Mouse (Mus musculus): ENCODE measurements around the gene Dpp9.

Gene Dpp9

GRCm38 (mm10) chr17:56185281-56186141 is 33.2 kb downstream of the Dpp9 start:
- no peak for ATAC-seq (ENCODE audit: insufficient number of reproducible peaks, low FRiP score, low TSS enrichment)

DNA sequence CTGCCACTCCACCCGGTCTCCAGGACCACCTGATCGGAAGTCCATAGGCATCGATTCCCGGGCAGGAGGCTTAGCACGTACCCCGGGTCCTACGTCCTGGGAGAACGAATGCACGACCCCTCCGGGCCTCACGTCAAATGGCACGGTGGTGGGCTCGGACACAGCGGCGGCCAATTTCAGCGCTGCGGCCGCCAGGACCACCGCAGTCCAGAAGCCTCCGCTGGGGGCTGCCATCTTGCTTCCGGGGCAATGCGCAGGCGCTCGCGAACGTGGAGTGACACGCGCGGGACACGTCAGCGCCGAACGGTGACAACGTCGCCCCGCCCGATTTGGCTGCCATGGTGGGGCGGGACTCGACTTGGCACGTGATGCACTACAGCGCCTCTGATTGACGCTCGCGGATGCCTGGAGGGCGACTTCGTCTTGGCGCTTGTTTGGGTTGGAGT is 35.0 kb downstream of the Dpp9 start, which contains the start of gene Mydgf:
Gene Mydgf, minus strand, starts transcription at position 263 of the 446 bp plus-strand sequence.
- peak; percentile 88 for ATAC-seq (ENCODE audit: insufficient number of reproducible peaks, low FRiP score, low TSS enrichment)

DNA sequence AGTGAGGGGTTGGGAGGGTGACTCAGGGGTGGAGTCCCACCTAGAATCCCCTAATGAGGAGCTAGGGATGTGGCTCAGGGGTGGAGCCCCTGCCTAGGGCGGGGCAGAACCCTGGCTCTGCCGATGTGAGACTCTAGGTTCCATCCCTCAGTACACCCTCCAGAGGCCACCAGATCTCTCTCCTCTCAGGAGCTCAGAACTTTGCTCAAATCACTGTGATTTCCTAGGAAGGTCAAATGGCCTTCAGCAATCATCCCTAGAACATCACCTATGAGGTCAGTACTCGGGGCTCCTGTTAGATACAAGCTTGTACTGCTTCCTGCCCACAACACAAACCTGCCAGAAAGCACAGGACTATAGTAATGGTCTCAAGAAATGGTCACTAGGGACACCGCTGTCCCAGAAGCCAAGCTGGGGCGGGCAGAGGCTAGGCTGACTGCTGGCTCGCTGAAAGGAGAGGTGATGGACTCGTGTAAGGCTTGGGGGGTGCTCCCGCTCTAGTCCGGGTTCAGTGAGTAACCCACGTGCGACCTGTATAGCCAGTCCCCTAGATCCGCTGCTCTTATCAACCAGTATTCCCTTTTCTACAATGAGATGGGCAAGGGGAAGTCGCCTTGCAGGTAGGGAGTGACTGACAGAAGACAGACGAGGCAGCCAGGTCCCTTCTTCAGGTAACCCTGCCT is 35.6 kb downstream of the Dpp9 start:
- ATAC-seq (ENCODE audit: insufficient number of reproducible peaks, low FRiP score, low TSS enrichment): no peak

- no peak for ATAC-seq (ENCODE audit: insufficient number of reproducible peaks, low FRiP score, low TSS enrichment)
Measured at GRCm38 (mm10) chr17:56175416-56175815, 43.3 kb downstream of the Dpp9 start.

DNA sequence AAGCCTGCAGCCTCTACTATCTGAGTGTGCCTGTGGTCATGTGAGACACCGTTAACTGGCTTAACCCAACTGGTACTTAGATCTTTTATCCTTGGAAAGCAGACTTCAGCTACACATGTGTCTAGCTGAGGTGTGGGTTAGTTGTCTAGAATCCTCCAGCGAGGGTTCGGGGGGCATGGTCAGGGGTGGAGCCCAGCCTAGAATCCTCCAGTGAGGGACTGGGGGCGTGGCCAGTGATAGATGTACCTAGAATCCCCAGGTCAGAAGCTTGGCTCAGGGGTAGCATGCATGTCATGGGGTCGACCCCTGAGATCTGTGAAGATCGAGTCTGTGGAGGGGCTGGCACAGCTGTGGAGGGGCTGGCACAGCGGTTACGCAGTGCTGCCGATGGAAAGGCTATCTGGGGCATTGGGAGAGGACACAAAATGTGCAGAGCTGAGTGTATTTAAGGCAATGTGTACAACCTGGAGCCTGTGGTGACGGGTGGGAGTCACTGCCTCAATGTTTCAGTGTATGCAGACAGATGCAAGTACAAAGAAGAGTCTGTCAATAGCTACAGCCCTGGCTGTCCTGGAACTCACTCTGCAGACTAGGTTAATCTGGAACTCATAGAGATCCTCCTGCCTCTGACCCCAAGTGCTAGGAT is 45.2 kb downstream of the Dpp9 start:
- no peak for ATAC-seq (ENCODE audit: insufficient number of reproducible peaks, low FRiP score, low TSS enrichment)

GRCm38 (mm10) chr17:56171881-56172280 is 46.8 kb downstream of the Dpp9 start:
- ATAC-seq (ENCODE audit: insufficient number of reproducible peaks, low FRiP score, low TSS enrichment): no peak

- ATAC-seq (ENCODE audit: insufficient number of reproducible peaks, low FRiP score, low TSS enrichment): no peak
Measured at GRCm38 (mm10) chr17:56171456-56171855, 47.2 kb downstream of the Dpp9 start.

DNA sequence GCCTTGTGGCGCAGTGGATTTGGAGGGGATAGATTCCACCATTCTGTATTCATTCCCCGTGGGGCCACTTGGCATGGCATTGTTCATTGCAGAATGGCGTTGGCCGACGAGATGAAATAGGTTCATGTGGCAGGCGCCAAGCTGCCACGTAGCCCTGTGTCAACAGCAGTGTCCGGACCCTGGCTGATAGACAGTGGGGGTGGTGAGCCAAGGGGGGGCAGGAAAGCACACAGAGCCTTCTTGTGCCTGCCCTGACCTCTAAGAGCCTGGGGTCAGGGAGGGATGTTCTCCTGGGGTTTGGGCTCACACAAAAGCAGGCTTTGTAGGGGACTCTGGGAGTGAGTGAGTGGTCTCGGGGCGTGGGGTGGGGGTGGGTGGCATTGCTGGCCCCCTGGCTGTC is 48.1 kb downstream of the Dpp9 start:
- no peak for ATAC-seq (ENCODE audit: insufficient number of reproducible peaks, low FRiP score, low TSS enrichment)

DNA sequence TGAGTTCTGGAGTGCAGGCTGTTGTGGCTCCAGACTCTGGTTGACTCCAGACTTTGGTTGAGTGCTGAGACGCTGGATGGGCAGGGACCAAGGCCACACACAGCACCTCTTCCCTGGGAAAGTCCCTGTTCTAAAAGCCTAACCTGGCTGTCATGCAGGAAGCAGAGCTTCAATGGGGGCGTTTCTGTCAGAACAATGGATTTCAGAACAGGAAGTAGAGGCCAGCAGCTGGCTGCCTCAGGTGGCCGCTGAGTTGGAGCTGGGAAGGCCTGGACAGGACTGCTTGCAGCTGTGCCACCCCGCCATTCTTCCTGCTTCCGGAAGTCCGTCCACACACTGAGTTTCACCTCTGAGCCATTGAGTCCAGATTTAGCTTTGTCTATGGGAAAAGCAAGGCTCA is 48.9 kb downstream of the Dpp9 start:
- no peak for ATAC-seq (ENCODE audit: insufficient number of reproducible peaks, low FRiP score, low TSS enrichment)

- no peak for ATAC-seq (ENCODE audit: insufficient number of reproducible peaks, low FRiP score, low TSS enrichment)
Measured at GRCm38 (mm10) chr17:56165671-56166070, 53.0 kb downstream of the Dpp9 start.

- ATAC-seq (ENCODE audit: insufficient number of reproducible peaks, low FRiP score, low TSS enrichment): no peak
Measured at GRCm38 (mm10) chr17:56164510-56164909, 54.2 kb downstream of the Dpp9 start.

GRCm38 (mm10) chr17:56163523-56164102 is 55.1 kb downstream of the Dpp9 start:
- no peak for ATAC-seq (ENCODE audit: insufficient number of reproducible peaks, low FRiP score, low TSS enrichment)

DNA sequence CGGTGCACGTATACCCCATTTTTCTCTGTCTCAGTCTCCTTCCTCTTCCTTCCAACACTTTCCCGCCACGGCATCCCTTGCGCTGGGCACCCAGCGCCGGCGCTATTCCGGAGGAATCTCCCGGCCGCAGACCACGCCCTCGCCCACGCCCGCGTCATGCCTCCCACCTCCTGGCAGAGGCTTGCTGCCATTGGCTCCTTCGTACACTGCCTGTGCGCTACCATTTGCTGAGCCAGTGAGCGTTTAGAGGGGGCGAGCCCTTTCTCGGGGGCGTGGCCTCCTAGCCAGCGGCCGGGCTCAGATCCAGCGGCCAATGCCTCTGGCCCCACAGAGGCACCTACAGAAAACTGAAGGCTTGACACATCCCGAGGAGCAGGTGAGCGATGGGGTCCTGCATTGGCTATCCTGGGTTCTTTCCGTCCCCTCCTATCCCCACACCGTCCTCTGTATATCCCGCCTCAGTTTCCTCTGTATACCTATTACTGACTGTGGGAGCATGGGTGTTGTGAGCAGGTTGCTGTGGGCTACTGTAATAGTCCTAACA is 56.4 kb downstream of the Dpp9 start, which contains the start of gene Tnfaip8l1:
Gene Tnfaip8l1, plus strand, starts transcription at position 247 of the 544 bp plus-strand sequence.
- ATAC-seq (ENCODE audit: insufficient number of reproducible peaks, low FRiP score, low TSS enrichment): peak; percentile 95

- 0 out of 2 replicates have a peak, but pooled peaks have one; percentile 31 for ATAC-seq (ENCODE audit: insufficient number of reproducible peaks, low FRiP score, low TSS enrichment)
Measured at GRCm38 (mm10) chr17:56159729-56160128, 59.0 kb downstream of the Dpp9 start.

DNA sequence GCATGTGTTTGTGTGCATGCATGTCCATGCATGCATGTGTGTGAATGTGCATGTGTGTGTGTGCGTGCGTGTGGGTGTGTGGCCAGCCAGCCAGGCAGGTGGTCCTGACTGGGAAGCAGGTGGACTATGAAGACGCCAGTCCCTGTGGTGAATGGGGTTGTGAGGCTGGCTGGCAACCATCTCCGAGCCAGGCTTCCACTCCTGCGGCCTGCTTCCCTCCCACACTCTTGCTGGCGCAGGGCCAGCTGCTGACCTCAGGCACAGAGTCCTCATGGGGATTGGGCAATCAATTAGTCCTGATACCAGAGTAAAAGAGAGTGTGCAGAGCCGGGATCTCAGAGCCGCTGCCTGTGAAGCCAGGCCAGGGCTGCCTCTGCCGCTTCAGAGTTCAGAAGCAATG is 65.1 kb downstream of the Dpp9 start:
- ATAC-seq (ENCODE audit: insufficient number of reproducible peaks, low FRiP score, low TSS enrichment): no peak

DNA sequence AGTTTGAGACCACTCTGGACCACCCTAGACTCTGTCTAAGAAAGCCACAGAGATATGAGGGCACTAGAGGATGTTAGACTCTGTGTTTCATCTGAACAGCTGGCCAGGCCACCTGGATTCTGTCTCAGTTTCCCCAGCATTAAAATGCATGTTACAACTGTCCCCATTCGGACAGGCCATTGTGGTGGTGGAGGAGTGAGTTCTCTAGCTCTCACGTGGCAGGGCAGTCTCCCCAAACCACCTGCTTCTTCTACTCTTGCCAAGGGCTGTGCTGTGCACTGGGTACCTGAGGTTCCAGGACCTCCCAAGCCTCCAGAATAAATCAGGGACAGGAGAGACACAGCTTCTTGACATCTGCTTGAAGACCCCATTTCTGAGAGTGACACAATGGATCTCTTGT is 68.8 kb downstream of the Dpp9 start:
- ATAC-seq (ENCODE audit: insufficient number of reproducible peaks, low FRiP score, low TSS enrichment): no peak

GRCm38 (mm10) chr17:56148790-56149618 is 69.7 kb downstream of the Dpp9 start:
- ATAC-seq (ENCODE audit: insufficient number of reproducible peaks, low FRiP score, low TSS enrichment): no peak

- ATAC-seq (ENCODE audit: insufficient number of reproducible peaks, low FRiP score, low TSS enrichment): no peak
Measured at GRCm38 (mm10) chr17:56148280-56148679, 70.4 kb downstream of the Dpp9 start.

- no peak for ATAC-seq (ENCODE audit: insufficient number of reproducible peaks, low FRiP score, low TSS enrichment)
Measured at GRCm38 (mm10) chr17:56147420-56147819, 71.3 kb downstream of the Dpp9 start.

Data from cerebellum, adult (tissue).